Mouse (Mus musculus) stomach, postnatal 0 days (tissue): ENCODE measurements around the gene Cdk13. TPM values are rescaled to one million over a fixed set of nuclear protein-coding genes. Genes with fewer than 3 reads are reported as not detected.

Experiments
- ATAC-seq: fragments of 200-750 bp; cut with Nextera tagmentation; 2 replicates; pipeline ENCODE4 v1.8.0; 2017; ENCODE audit not compliant: low FRiP score, low TSS enrichment
- DNase-seq: peaks from one replicate; pipeline ENCODE4 v3.0.0-alpha.2; 2016; ENCODE audit warnings: low spot score
- H3K27ac ChIP-seq: fragments of 300-500 bp; sonication (generic); replicated peaks from 2 replicates; pipeline ENCODE4 v1.5.1; 2014; ENCODE audit warnings: mild to moderate bottlenecking, control low read depth
- H3K27me3 ChIP-seq: fragments of 300-500 bp; sonication (generic); 2 replicates; pipeline ENCODE4 v1.6.1; 2014; ENCODE audit warnings: low read length; ENCODE audit not compliant: control insufficient read depth, insufficient read depth
- H3K36me3 ChIP-seq: fragments of 300-500 bp; sonication (generic); 2 replicates; pipeline ENCODE4 v1.6.1; 2014; ENCODE audit warnings: low read length, mixed read lengths; ENCODE audit not compliant: control insufficient read depth, insufficient read depth
- H3K4me1 ChIP-seq: fragments of 300-500 bp; sonication (generic); replicated peaks from 2 replicates; pipeline ENCODE4 v1.6.1; 2014; ENCODE audit warnings: antibody characterized with exemption; ENCODE audit not compliant: control insufficient read depth, insufficient read depth
- H3K4me2 ChIP-seq: fragments of 300-500 bp; sonication (generic); replicated peaks from 2 replicates; pipeline ENCODE4 v1.6.1; 2014; ENCODE audit warnings: low read depth, mild to moderate bottlenecking, control low read depth, moderate library complexity
- H3K4me3 ChIP-seq: fragments of 300-500 bp; sonication (generic); 2 replicates; pipeline ENCODE4 v1.5.1; 2014; ENCODE audit warnings: low read depth, low read length, control low read depth
- H3K9ac ChIP-seq: fragments of 300-500 bp; sonication (generic); 2 replicates; pipeline ENCODE4 v1.6.1; 2014; ENCODE audit warnings: mild to moderate bottlenecking, low read length, control low read depth, mixed read lengths
- H3K9me3 ChIP-seq: fragments of 300-500 bp; sonication (generic); 2 replicates; pipeline ENCODE4 v1.6.1; 2016; ENCODE audit warnings: low read length; ENCODE audit not compliant: control insufficient read depth
- CTCF ChIP-seq: IDR thresholded peaks from 2 replicates; pipeline ENCODE4 v1.5.1; 2016; ENCODE audit warnings: antibody characterized with exemption, low read depth, mild to moderate bottlenecking, moderate library complexity
- EP300 ChIP-seq: optimal IDR thresholded peaks from 2 replicates; pipeline ENCODE3; 2016; ENCODE audit warnings: antibody characterized with exemption
- WGBS: fragments of 180-500 bp; shearing (Covaris S2); extraction: QIAGEN DNeasy Blood & Tissue Kit; methylation state at CpG from one replicate; pipeline ENCODE4 v1.1.7; 2014; 5-methylcytosine and 5-hydroxymethylcytosine counted together
- microRNA counts: library from miRNA; unstranded; fragments of <30 nt; microRNA quantifications from one replicate; lab custom pipeline; 2015
- microRNA-seq: library from miRNA; unstranded; fragments of <30 nt; microRNA quantifications from one replicate; pipeline ENCODE4, GENCODE M21; 2016
- polyA plus RNA-seq: library from polyadenylated mRNA; unstranded; fragments of >200 nt; fragmentation: Nextera tagmentation; extraction: Ambion mirVana; gene quantifications from 2 replicates; pipeline ENCODE4 v1.2.1, GENCODE M21; 2015

The Cdk13 gene
- polyA plus RNA-seq, 1 experiment from 2014 or later: 8.6 TPM

- Histone ChIP-seq H3K36me3 (no peaks in the 10 kb centered on the region), H3K27ac (no peak overlapping the region), H3K4me2 (no peak overlapping the region), H3K9me3 (no peaks in the 10 kb centered on the region), H3K9ac (no peak overlapping the region), H3K27me3 (no peaks in the 10 kb centered on the region), H3K4me1 (no peaks in the 10 kb centered on the region), H3K4me3 (no peak overlapping the region)
- TF ChIP-seq EP300: no peak
- TF ChIP-seq CTCF: no peak
- DNase-seq (no peak), ATAC-seq (no peak)
These were observed 114.2 kb downstream of the Cdk13 start for GRCm38 (mm10) chr13:17690686-17691085.

- ATAC-seq: no peak
- H3K27me3 ChIP-seq: no peaks in the 10 kb centered on the region
- DNase-seq: no peak
- no peaks in the 10 kb centered on the region for H3K36me3 ChIP-seq
- no peak overlapping the region for H3K4me2 ChIP-seq
- H3K4me3 ChIP-seq: no peak overlapping the region
- no peak overlapping the region for H3K9ac ChIP-seq
- TF ChIP-seq EP300: no peak
- no peak for TF ChIP-seq CTCF
- no peaks in the 10 kb centered on the region for H3K9me3 ChIP-seq
- H3K4me1 ChIP-seq: no peaks in the 10 kb centered on the region
- no peak overlapping the region for H3K27ac ChIP-seq
These were observed 115.4 kb downstream of the Cdk13 start for GRCm38 (mm10) chr13:17689461-17689860.

- DNase-seq (no peak), ATAC-seq (no peak)
- H3K4me1 ChIP-seq: no peaks in the 10 kb centered on the region
- no peaks in the 10 kb centered on the region for H3K27me3 ChIP-seq
- H3K4me2 ChIP-seq: no peak overlapping the region
- no peak overlapping the region for H3K27ac ChIP-seq
- no peaks in the 10 kb centered on the region for H3K9me3 ChIP-seq
- H3K9ac ChIP-seq: no peak overlapping the region
- H3K4me3 ChIP-seq: no peak overlapping the region
- WGBS: 56% methylated on average over 1 of the region's 1 CpGs
- H3K36me3 ChIP-seq: no peaks in the 10 kb centered on the region
- TF ChIP-seq EP300 (no peak), CTCF (no peak)
These were observed 133.8 kb downstream of the Cdk13 start for GRCm38 (mm10) chr13:17671122-17671521.

GRCm38 (mm10) chr13:17667380-17667779 lies 137.5 kb downstream of the Cdk13 start:
- Histone ChIP-seq H3K27me3 (no peaks in the 10 kb centered on the region), H3K9ac (no peak overlapping the region), H3K27ac (no peak overlapping the region), H3K36me3 (no peaks in the 10 kb centered on the region), H3K4me1 (no peaks in the 10 kb centered on the region), H3K4me2 (no peak overlapping the region), H3K4me3 (no peak overlapping the region), H3K9me3 (no peaks in the 10 kb centered on the region)
- TF ChIP-seq CTCF (no peak), EP300 (no peak)
- ATAC-seq: no peak
- no peak for DNase-seq
- WGBS: 70% methylated on average over 1 of the region's 1 CpGs

MicroRNAs within 50 kb of the gene (microRNA counts, 519-probe panel; counts per million panel counts)
- not detected for microRNA mmu-miR-466i (lab: Ali Mortazavi, UCI)

Small RNA genes within 50 kb of the gene (microRNA-seq; reads per million reads assigned to microRNA genes)
- gene Mir466i: not detected

Other genes with a start within 250 kb of the Cdk13 start
- gene Mplkip, start 109.9 kb downstream of the Cdk13 start, polyA plus RNA-seq: 33.2 and 33.9 TPM in 2 replicates
- gene Sugct, start 109.5 kb downstream of the Cdk13 start, polyA plus RNA-seq: 6.1 and 7.0 TPM in 2 replicates
- 87.8 and 94.8 TPM in 2 replicates for gene Rala, start 139.1 kb upstream of the Cdk13 start, polyA plus RNA-seq
- 44.2 and 45.9 TPM in 2 replicates for gene Yae1d1, start 188.3 kb upstream of the Cdk13 start, polyA plus RNA-seq